Mouse (Mus musculus): Measurements from ENCODE around the gene Hras. TPM values are rescaled to one million over a fixed set of nuclear protein-coding genes. Genes with fewer than 3 reads are reported as not detected.

Hras gene
- polyA plus RNA-seq, 1 experiment from 2014 or later = 84.2 TPM

DNA sequence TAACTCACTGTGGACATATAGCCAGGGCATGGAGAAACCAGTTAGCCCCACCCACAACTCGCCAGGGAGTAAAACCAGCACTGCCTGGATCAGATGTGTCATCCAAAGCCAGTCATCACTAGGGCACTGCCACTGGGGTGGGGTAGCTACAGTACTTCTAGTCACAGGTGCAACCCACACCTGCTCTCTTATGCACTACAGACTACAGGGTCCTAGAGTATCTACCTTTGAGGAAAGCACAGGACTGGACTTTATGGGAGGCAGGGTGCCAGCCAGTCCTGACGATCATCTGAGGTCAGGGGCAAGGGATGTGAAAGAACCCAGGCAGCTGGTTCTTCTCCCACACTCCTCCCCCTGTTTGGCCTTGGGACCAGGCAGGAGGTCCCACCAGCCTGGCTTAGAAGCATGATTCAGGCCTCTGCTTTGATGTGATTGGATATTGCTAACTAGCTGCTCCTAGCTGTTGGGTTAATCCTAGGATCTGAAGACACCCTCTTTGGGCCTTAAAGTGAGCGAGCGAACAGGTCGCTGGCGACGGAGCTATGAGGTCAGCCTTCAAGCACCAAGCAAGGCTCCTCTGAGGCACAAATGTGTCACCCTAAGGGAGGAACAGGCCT lies 25.8 kb downstream of the Hras start:
- peak overlapping the region; percentile 78 for H3K27ac ChIP-seq (replicated peaks)
- 15% methylated on average over 7 of the region's 7 CpGs for WGBS
- peak; percentile 23 for DNase-seq (ENCODE audit: low spot score)

DNA sequence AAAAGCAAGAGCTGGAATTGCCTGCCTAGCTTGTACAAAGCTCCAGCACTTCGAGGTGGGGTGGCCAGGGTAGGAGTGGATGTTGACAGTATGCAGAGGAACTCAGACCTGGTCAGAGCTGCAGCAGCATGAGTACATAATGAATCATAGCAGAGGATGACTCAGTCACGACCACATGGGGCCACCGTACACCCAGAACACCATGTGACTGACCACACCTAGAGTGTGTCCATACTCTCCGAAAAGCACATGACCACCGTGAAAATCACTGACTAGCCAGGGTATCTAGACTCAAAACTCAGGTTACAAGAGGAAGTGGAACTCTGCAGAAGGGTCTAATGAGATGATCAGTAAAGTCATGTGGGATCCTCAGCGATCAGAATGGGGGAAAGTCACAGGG lies 29.0 kb downstream of the Hras start:
- Histone ChIP-seq H3K27ac (replicated peaks) (no peak overlapping the region), H3K4me1 (peaks cover 20% of the 10 kb centered on the region), H3K27me3 (ENCODE audit: low read depth, poor library complexity, severe bottlenecking) (peaks cover 10% of the 10 kb centered on the region; the same call in 1 of the 2 replicates), H3K36me3 (peaks cover 64% of the 10 kb centered on the region), H3K4me3 (no peak overlapping the region), H3K9me3 (replicated peaks) (no peaks in the 10 kb centered on the region)
- no peak for DNase-seq (ENCODE audit: low spot score)
- WGBS = 85% methylated on average over 6 of the region's 6 CpGs

More for the DNA sequence above, 25.8 kb downstream of the Hras start:
- H3K27me3 ChIP-seq (ENCODE audit: low read depth, poor library complexity, severe bottlenecking) = peaks cover 17% of the 10 kb centered on the region; the same call in 1 of the 2 replicates
- H3K4me1 ChIP-seq = peaks cover 31% of the 10 kb centered on the region
- H3K4me3 ChIP-seq = peak overlapping the region; percentile 55
- peaks cover 33% of the 10 kb centered on the region for H3K36me3 ChIP-seq
- no peaks in the 10 kb centered on the region for H3K9me3 ChIP-seq (replicated peaks)

DNA sequence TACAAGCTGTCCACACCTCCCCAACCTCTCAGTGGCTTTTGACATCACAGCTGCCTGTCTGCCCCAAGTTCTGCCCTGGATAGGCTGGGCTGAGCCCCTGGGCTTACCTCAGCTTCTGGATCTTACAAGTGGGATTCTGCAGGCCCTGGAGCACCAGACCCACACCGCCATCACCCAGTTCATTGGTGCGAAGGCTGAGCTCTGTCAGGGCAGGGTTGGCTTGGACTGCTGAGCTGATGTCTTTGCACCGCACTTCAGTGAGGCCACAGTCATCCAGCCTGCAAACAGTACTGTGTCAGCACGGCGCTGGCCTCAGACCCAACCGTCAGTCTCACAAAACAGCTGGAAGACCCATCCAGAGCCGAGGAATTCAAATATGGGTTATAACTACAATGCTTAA lies 29.4 kb downstream of the Hras start:
- Histone ChIP-seq H3K27ac (replicated peaks) (no peak overlapping the region), H3K4me3 (no peak overlapping the region), H3K27me3 (ENCODE audit: low read depth, poor library complexity, severe bottlenecking) (peaks cover 5% of the 10 kb centered on the region; the same call in 1 of the 2 replicates), H3K9me3 (replicated peaks) (no peaks in the 10 kb centered on the region), H3K4me1 (peaks cover 20% of the 10 kb centered on the region), H3K36me3 (peaks cover 68% of the 10 kb centered on the region)
- WGBS = 91% methylated on average over 7 of the region's 7 CpGs
- DNase-seq (ENCODE audit: low spot score) = no peak

DNA sequence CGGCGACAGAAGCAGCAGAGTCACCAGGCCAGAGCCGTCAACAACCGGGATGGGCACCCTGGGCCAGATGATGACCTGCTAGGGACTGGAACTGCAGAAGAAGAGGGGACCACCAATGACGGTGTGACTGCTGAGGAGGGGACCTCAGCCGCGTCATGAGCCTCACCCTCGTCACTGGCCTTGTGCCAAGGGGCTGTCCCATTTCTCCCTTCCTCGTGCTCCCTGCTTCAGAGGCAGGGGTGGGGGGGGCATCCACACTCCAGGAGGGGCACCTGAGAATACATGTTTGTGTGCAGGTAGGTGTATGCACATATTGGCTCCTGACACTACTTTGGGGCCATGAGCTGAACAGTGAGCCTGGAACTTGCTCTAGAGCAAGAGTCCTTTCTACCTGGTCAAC lies 38.4 kb downstream of the Hras start:
- no peaks in the 10 kb centered on the region for H3K4me1 ChIP-seq
- no peaks in the 10 kb centered on the region for H3K27me3 ChIP-seq (ENCODE audit: low read depth, poor library complexity, severe bottlenecking)
- no peak overlapping the region for H3K4me3 ChIP-seq
- WGBS = 94% methylated on average over 9 of the region's 9 CpGs
- H3K27ac ChIP-seq (replicated peaks) = no peak overlapping the region
- H3K9me3 ChIP-seq (replicated peaks) = no peaks in the 10 kb centered on the region
- H3K36me3 ChIP-seq = peaks cover 89% of the 10 kb centered on the region
- DNase-seq (ENCODE audit: low spot score) = no peak

DNA sequence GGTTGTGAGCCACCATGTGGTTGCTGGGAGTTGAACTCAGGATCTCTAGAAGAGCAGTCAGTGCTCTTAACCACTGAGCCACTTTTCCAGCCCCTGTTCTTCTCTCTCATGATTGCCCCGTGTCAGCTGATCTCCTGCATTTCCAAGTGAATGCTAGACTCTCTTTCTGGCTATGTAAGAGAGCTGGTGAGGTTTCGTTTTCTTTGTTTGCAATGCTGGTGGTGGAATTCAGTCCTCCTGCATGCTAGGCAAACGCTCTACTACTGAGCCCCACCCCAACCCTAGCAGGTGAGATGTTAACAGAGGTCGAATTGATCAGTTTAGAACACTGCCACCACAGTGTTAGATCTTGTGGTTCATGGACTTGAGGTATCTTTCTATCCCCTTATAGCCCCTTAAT lies 45.2 kb downstream of the Hras start:
- Histone ChIP-seq H3K27ac (replicated peaks) (no peak overlapping the region), H3K27me3 (ENCODE audit: low read depth, poor library complexity, severe bottlenecking) (no peaks in the 10 kb centered on the region), H3K9me3 (replicated peaks) (no peaks in the 10 kb centered on the region), H3K36me3 (peaks cover 93% of the 10 kb centered on the region), H3K4me1 (no peaks in the 10 kb centered on the region), H3K4me3 (no peak overlapping the region)
- no peak for DNase-seq (ENCODE audit: low spot score)
- WGBS = 86% methylated on average over 4 of the region's 4 CpGs

DNA sequence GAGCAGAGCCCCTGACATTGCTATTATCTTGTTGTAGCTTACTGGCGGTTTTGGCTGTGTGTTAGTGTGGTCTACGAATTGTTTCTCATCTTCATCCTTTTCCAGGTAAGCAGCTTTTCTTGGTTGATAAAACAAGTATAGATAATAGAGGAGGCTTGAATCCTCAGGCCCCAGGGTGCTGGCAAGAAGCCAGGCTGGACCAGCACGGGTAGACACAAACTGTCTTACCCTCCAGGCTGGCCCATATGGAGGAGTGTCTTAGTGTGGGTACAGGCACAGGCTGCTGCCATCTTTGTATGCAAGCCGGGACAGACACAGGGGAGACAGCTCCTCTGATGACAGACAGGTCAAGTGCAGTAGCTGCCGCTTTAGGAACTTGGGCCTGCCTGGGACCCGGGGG lies 46.8 kb downstream of the Hras start:
- Histone ChIP-seq H3K27me3 (ENCODE audit: low read depth, poor library complexity, severe bottlenecking) (no peaks in the 10 kb centered on the region), H3K4me3 (no peak overlapping the region), H3K4me1 (no peaks in the 10 kb centered on the region), H3K9me3 (replicated peaks) (no peaks in the 10 kb centered on the region), H3K36me3 (peaks cover 93% of the 10 kb centered on the region), H3K27ac (replicated peaks) (no peak overlapping the region)
- 93% methylated on average over 6 of the region's 6 CpGs for WGBS
- no peak for DNase-seq (ENCODE audit: low spot score)

DNA sequence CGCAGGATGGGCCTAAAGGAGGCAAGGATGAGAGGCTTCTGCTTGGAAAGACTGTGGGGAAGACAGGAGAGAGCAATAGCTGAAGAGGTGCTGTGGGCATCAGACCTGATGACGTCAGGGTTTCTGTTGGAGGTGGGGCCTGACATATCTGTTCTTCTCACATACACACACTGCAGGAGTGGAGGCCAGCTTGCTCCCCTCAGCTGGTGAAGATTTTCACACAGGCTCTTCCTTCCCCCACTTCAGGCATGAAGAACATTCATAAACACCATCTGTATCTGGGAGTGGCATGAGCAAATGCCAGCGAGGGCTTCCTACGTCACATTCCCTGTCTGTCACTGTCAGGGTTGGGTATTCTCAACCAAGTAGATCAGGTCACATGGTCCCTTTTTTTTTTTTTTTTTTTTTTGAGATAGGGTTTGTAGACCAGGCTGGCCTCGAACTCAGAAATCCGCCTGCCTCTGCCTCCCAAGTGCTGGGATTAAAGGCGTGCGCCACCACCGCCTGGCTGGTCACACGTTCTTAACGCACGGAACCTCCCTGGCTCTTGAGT lies 47.7 kb downstream of the Hras start:
- no peak overlapping the region for H3K27ac ChIP-seq (replicated peaks)
- H3K9me3 ChIP-seq (replicated peaks) = no peaks in the 10 kb centered on the region
- DNase-seq (ENCODE audit: low spot score) = no peak
- H3K4me1 ChIP-seq = no peaks in the 10 kb centered on the region
- WGBS = 95% methylated on average over 12 of the region's 12 CpGs
- H3K27me3 ChIP-seq (ENCODE audit: low read depth, poor library complexity, severe bottlenecking) = no peaks in the 10 kb centered on the region
- peaks cover 90% of the 10 kb centered on the region for H3K36me3 ChIP-seq
- H3K4me3 ChIP-seq = no peak overlapping the region

DNA sequence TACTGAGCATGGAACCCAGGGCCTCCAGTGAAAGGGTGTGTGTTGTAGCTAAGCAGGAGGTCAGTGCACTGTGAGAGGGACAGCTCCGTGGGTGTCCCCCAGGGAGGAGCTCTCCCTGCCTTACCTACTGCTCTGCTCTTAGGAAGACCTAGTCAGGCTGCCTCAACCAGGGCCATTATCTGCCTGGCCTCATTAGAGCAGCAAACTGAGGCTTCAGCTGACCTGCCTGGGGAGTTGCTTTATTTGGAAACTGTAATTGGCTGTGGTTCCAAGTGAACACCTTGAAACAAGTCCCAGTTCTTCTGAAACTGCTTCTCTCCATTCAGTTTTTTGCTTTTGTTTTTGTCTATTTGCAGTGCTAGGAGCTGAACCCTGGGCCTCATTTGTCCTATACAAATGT lies 48.4 kb downstream of the Hras start:
- no peaks in the 10 kb centered on the region for H3K4me1 ChIP-seq
- DNase-seq (ENCODE audit: low spot score) = no peak
- no peaks in the 10 kb centered on the region for H3K27me3 ChIP-seq (ENCODE audit: low read depth, poor library complexity, severe bottlenecking)
- peaks cover 88% of the 10 kb centered on the region for H3K36me3 ChIP-seq
- WGBS = 59% methylated on average over 1 of the region's 1 CpGs
- H3K4me3 ChIP-seq = no peak overlapping the region
- H3K9me3 ChIP-seq (replicated peaks) = no peaks in the 10 kb centered on the region
- H3K27ac ChIP-seq (replicated peaks) = no peak overlapping the region

DNA sequence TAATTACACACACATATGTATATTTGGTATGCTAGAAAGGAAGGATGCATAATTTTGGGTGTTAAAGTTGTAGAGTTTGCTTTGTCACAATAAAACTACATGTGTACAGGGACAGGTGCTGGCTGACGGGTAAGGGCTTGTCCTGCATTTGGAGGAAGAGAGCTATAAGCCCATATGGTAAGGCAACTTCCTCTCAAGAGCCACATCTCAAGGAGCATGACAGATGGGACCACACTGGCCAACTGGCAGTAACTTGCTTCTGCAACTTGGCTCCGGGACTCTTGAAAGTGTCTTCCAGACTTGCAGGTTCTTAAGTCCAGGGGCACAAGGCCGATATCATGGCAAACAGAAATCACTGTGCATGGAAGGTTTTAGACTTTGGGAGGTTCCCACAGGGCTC lies 49.2 kb downstream of the Hras start:
- H3K27ac ChIP-seq (replicated peaks) = no peak overlapping the region
- 91% methylated on average over 3 of the region's 3 CpGs for WGBS
- no peak overlapping the region for H3K4me3 ChIP-seq
- no peaks in the 10 kb centered on the region for H3K27me3 ChIP-seq (ENCODE audit: low read depth, poor library complexity, severe bottlenecking)
- H3K4me1 ChIP-seq = no peaks in the 10 kb centered on the region
- no peaks in the 10 kb centered on the region for H3K9me3 ChIP-seq (replicated peaks)
- peaks cover 90% of the 10 kb centered on the region for H3K36me3 ChIP-seq
- DNase-seq (ENCODE audit: low spot score) = no peak

DNA sequence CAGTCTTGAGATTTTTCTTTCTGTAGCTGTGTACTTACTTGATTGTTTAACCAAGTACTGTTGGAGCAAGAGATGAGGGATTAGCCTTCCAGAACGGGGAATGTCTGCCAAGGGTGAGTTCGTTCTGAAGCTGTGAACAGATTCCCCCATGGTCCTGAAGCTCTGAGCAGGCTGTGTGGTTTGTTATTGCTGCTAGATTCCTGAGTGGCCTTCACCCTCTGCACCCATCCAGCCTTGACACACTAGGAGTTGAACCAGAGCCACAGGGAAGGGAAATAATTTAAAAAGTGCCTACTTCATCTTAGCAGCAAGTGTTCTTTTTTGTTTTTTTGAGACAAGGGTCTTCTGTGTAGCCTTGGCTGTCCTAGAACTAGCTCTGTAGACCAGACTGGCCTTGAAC lies 49.9 kb downstream of the Hras start:
- WGBS = 79% methylated on average over 2 of the region's 2 CpGs
- H3K36me3 ChIP-seq = peaks cover 93% of the 10 kb centered on the region

DNA sequence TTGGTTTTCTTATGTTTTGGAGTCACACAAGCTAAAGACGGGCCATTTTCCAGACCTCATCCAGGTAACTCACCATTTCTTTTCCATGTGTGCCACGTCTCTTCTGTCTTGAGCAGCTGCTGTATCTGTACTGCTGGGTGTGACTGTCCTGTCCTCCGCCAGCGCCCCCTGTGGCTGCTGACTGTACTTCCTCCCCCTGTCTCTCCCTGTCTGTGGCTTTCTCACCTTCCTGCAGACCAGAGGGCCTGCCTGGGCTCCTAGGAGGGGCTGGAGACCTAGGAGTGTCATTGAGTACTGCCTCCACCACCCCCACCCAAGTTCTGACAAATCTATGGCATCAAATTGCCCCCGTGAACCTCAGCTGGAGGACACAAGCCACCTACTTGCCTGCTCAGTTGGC lies 50.7 kb downstream of the Hras start:
- H3K4me1 ChIP-seq = no peaks in the 10 kb centered on the region
- no peak overlapping the region for H3K4me3 ChIP-seq
- peaks cover 93% of the 10 kb centered on the region for H3K36me3 ChIP-seq
- 0 out of 2 replicates have a peak overlapping the region, but pooled peaks have one; percentile 33 for H3K27ac ChIP-seq (replicated peaks)
- WGBS = 55% methylated on average over 5 of the region's 5 CpGs
- no peaks in the 10 kb centered on the region for H3K9me3 ChIP-seq (replicated peaks)
- H3K27me3 ChIP-seq (ENCODE audit: low read depth, poor library complexity, severe bottlenecking) = no peaks in the 10 kb centered on the region
- DNase-seq (ENCODE audit: low spot score) = peak; percentile 31

More for the DNA sequence above, 49.9 kb downstream of the Hras start:
- no peak overlapping the region for H3K27ac ChIP-seq (replicated peaks)
- H3K9me3 ChIP-seq (replicated peaks) = no peaks in the 10 kb centered on the region
- no peak for DNase-seq (ENCODE audit: low spot score)
- H3K27me3 ChIP-seq (ENCODE audit: low read depth, poor library complexity, severe bottlenecking) = no peaks in the 10 kb centered on the region
- no peak overlapping the region for H3K4me3 ChIP-seq
- H3K4me1 ChIP-seq = no peaks in the 10 kb centered on the region

DNA sequence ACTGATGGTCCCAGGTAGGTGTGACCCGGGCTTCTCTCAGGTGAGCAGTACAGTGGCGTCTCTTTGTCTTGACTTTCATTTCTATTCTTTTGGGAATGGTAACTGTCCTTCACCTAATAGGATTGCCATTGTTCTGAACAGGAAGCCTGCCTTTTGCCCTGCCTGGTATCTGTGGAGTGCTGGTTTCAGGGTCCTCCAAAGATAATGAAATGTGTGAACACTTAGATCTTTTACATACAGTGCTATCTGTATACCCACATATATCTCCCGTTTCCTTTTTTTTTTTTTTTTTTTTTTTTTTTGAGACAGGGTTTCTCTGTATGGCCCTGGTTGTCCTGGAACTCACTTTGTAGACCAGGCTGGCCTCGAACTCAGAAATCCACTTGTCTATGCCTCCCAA lies 52.5 kb downstream of the Hras start:
- Histone ChIP-seq H3K4me1 (no peaks in the 10 kb centered on the region), H3K27ac (replicated peaks) (no peak overlapping the region), H3K36me3 (peaks cover 93% of the 10 kb centered on the region), H3K27me3 (ENCODE audit: low read depth, poor library complexity, severe bottlenecking) (no peaks in the 10 kb centered on the region), H3K9me3 (replicated peaks) (no peaks in the 10 kb centered on the region), H3K4me3 (no peak overlapping the region)
- DNase-seq (ENCODE audit: low spot score) = no peak
- 93% methylated on average over 4 of the region's 4 CpGs for WGBS
